Mouse (Mus musculus) lung, postnatal 0 days (tissue): ENCODE results near the gene Lhfpl5.

Experiments
- CTCF ChIP-seq: IDR thresholded peaks from 2 replicates; pipeline ENCODE4 v1.5.1; 2016; ENCODE audit warnings: antibody characterized with exemption, mild to moderate bottlenecking
- EP300 ChIP-seq: IDR thresholded peaks from 2 replicates; pipeline ENCODE4 v1.6.1; 2016; ENCODE audit warnings: antibody characterized with exemption, mild to moderate bottlenecking, control low read depth

GRCm38 (mm10) chr17:28600780-28601179 lies 25.3 kb downstream of the Lhfpl5 start:
- TF ChIP-seq CTCF (no peak), EP300 (no peak)
